Mouse (Mus musculus) liver, embryonic 15.5 days (tissue): ENCODE measurements around the gene Rhcg. TPM values are rescaled to one million over a fixed set of nuclear protein-coding genes. Genes with fewer than 3 reads are reported as not detected.
A peak's percentile ranks its signal among the peaks of the same experiment; 100 is the strongest.

Experiments used
- ATAC-seq: fragments of 200-750 bp; cut with Nextera tagmentation; 2 replicates; pipeline ENCODE4 v1.8.0; 2017; ENCODE audit warnings: moderate number of reproducible peaks, mild to moderate bottlenecking, moderate library complexity; ENCODE audit not compliant: insufficient read depth
- H3K27ac ChIP-seq: fragments of 300-500 bp; sonication (generic); replicated peaks from 2 replicates; pipeline ENCODE4 v1.5.1; 2015; ENCODE audit warnings: mild to moderate bottlenecking, inconsistent platforms
- H3K27me3 ChIP-seq: fragments of 300-500 bp; sonication (generic); 2 replicates; pipeline ENCODE4 v1.6.1; 2015; ENCODE audit warnings: mild to moderate bottlenecking, inconsistent platforms
- H3K36me3 ChIP-seq: fragments of 300-500 bp; sonication (generic); replicated peaks from 2 replicates; pipeline ENCODE4 v1.6.1; 2015; ENCODE audit warnings: moderate library complexity, mild to moderate bottlenecking, inconsistent platforms
- H3K4me1 ChIP-seq: fragments of 300-500 bp; sonication (generic); replicated peaks from 2 replicates; pipeline ENCODE4 v1.6.1; 2015; ENCODE audit warnings: inconsistent platforms
- H3K4me2 ChIP-seq: fragments of 300-500 bp; sonication (generic); 2 replicates; pipeline ENCODE4 v1.6.1; 2015; ENCODE audit warnings: moderate library complexity, mild to moderate bottlenecking, inconsistent platforms
- H3K4me3 ChIP-seq: fragments of 300-500 bp; sonication (generic); replicated peaks from 2 replicates; pipeline ENCODE4 v1.5.1; 2015; ENCODE audit warnings: mild to moderate bottlenecking, inconsistent platforms
- H3K9ac ChIP-seq: fragments of 300-500 bp; sonication (generic); 2 replicates; pipeline ENCODE4 v1.6.1; 2015; ENCODE audit warnings: moderate library complexity, mild to moderate bottlenecking, inconsistent platforms
- H3K9me3 ChIP-seq: fragments of 300-500 bp; sonication (generic); replicated peaks from 2 replicates; pipeline ENCODE4 v1.6.1; 2016; ENCODE audit warnings: inconsistent platforms
- WGBS: fragments of 180-500 bp; shearing (Covaris S2); methylation state at CpG from one replicate; pipeline ENCODE4 v1.1.7; 2015; ENCODE audit warnings: mixed read lengths; ENCODE audit not compliant: insufficient replicate concordance; 5-methylcytosine and 5-hydroxymethylcytosine counted together
- polyA plus RNA-seq: library from polyadenylated mRNA; unstranded; fragments of >200 nt; fragmentation: Nextera tagmentation; extraction: Ambion mirVana; gene quantifications from 2 replicates; pipeline ENCODE4 v1.2.1, GENCODE M21; 2015

Rhcg gene
- polyA plus RNA-seq, 1 experiment from 2014 or later, result 0.24 TPM

DNA sequence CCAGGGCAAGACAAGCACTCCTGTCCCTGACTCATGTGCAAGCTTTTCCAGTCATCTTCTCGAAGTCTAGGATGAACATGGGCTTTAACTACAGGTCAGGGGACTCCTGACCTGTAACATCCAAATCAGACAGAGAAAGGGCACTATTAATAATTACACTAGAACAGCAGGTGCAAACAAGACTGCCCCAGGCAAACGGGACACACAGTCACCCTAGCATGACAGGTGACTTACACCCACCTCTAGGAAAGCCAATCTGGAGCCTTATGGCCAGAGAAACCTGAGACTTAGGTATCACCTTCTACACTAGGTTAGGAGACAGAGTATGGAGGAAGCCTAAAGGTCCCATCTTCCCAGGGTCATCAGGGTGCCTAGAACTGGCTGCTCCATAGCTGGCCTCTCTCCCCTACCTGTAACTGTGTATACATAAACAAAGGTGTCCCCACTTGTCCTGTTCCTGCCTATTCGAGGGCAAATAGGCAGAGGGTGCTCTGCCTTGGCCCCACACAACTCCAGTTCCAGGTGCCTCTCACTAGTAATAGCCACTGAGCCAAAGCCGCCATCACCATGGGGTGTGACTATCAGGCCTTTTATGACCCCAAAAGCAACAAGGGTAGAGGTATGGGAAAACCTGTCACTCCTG is 10.9 kb upstream of the Rhcg start:
- H3K4me1 ChIP-seq, result 0 out of 2 replicates have a peak, but pooled peaks cover 3% of the 10 kb centered on the region
- 0 out of 2 replicates have a peak, but pooled peaks cover 6% of the 10 kb centered on the region for H3K27me3 ChIP-seq
- H3K9ac ChIP-seq, result no peak overlapping the region
- H3K4me2 ChIP-seq, result no peak overlapping the region
- H3K27ac ChIP-seq, result no peak overlapping the region
- no peaks in the 10 kb centered on the region for H3K36me3 ChIP-seq
- 42% methylated on average over 4 of the region's 4 CpGs for WGBS
- no peak for ATAC-seq
- no peak overlapping the region for H3K4me3 ChIP-seq
- no peaks in the 10 kb centered on the region for H3K9me3 ChIP-seq

DNA sequence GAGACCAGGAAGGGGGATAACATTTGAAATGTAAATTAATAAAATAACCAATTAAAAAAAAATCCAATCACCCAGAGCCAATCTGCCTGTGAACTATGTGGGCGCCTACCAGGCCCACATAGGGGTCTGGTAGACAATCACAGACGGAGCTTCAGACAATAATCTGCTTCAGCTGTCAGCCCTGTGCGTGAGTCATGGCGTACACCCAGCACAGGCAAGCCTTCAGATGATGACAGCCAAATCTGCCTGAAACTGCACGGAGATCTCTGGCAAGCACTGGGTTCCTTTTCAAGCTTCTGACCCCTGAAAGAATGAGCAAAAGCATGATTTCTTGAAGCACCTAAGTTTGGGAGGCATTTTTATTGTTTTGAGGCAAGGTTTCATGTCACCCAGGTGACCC is 8.7 kb upstream of the Rhcg start:
- Histone ChIP-seq H3K9ac (no peak overlapping the region), H3K9me3 (no peaks in the 10 kb centered on the region), H3K27me3 (peaks cover 6% of the 10 kb centered on the region; the same call in 1 of the 2 replicates), H3K4me2 (no peak overlapping the region), H3K4me3 (no peak overlapping the region), H3K4me1 (0 out of 2 replicates have a peak, but pooled peaks cover 3% of the 10 kb centered on the region), H3K27ac (no peak overlapping the region), H3K36me3 (no peaks in the 10 kb centered on the region)
- 68% methylated on average over 5 of the region's 5 CpGs for WGBS
- no peak for ATAC-seq

DNA sequence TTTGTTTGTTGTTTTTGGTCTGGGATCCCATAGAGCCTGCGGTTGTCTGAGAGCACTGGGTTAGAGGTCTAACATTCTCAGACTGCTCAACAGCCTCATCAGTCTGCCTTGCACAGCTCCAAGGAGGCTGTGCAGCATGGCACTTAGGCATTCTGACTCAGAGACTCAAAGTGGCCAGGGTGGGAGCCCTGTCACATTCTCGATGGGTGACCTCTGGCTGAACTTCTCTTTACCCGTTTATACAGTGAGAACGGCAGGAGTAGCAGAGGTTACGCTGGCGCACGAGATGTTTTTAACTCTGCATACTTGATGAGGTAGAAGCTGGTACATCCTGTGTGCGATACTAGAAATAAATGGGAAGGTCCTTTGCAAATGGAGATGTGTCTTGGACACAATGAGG is 5.6 kb upstream of the Rhcg start:
- no peak overlapping the region for H3K27ac ChIP-seq
- H3K9ac ChIP-seq, result no peak overlapping the region
- H3K36me3 ChIP-seq, result no peaks in the 10 kb centered on the region
- no peaks in the 10 kb centered on the region for H3K9me3 ChIP-seq
- H3K27me3 ChIP-seq, result peaks cover 21% of the 10 kb centered on the region
- no peak overlapping the region for H3K4me3 ChIP-seq
- H3K4me1 ChIP-seq, result 0 out of 2 replicates have a peak, but pooled peaks cover 3% of the 10 kb centered on the region
- ATAC-seq, result no peak
- no peak overlapping the region for H3K4me2 ChIP-seq
- WGBS, result 66% methylated on average over 8 of the region's 8 CpGs

DNA sequence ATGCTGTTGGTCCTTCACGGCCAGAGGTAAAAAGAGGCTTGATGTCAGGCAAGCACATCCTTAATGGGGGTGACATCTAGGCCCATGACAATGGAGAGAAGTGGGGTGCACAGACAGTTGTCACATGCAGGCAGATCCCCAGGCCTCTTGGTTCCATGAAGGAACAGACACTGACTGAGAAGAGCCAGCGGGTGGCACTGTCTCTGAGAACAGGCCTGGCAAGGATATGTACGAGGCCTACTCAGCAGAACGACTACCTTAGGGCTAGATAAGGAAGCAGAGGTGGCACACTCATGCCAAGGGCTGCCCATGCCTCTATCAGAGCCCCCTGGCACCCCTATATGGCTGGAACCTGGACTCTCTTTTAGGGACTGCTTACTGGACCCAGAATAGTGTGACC is 2.0 kb upstream of the Rhcg start:
- Histone ChIP-seq H3K27me3 (peaks cover 51% of the 10 kb centered on the region), H3K4me3 (no peak overlapping the region), H3K4me1 (no peaks in the 10 kb centered on the region), H3K4me2 (no peak overlapping the region), H3K9me3 (no peaks in the 10 kb centered on the region), H3K27ac (no peak overlapping the region), H3K9ac (no peak overlapping the region), H3K36me3 (no peaks in the 10 kb centered on the region)
- ATAC-seq, result no peak
- WGBS, result 34% methylated on average over 4 of the region's 4 CpGs

DNA sequence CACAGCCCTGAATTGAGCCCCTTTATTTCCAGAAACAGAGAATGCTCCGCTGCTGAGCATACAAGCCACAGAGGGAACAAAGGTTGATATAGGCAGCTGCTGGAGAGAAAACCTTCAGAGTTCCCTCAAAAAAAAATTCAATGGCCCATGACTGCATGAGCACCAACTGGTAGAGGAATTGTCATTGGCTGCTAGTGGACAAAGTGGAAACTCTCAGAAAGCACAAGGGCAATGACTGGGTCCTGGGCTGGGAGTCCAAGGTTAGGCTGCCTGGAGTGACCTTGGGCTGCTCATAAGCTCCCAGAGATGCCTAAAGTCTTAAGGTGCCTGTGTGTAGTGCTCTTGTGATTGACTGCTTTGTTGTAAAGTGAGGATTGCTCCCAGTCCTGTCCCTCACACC is 1.5 kb downstream of the Rhcg start:
- Histone ChIP-seq H3K9ac (no peak overlapping the region), H3K4me3 (no peak overlapping the region), H3K4me2 (no peak overlapping the region), H3K36me3 (no peaks in the 10 kb centered on the region), H3K9me3 (no peaks in the 10 kb centered on the region), H3K27ac (no peak overlapping the region), H3K27me3 (peaks cover 66% of the 10 kb centered on the region), H3K4me1 (no peaks in the 10 kb centered on the region)
- WGBS, result 49% methylated on average over 1 of the region's 1 CpGs
- no peak for ATAC-seq

DNA sequence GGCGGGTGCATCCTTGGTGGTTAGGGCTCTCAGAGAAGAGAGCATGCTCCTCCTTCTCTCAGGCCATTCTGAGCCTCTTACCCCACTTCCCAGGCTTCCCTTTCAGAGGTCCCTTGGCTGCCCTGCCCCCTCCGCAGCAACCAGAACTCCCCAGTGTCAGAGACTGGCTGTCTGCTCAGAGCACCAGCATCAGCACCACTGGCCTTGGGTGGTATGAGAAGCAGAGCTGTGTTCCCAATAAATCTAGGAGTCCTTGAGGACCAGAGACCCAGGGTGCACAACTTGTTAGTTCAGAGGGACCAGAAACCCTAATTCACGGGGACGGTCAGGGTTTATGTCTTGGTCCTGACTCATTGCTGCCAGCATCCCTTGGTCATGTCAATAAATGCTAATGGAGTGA is 2.4 kb downstream of the Rhcg start:
- WGBS, result 54% methylated on average over 4 of the region's 4 CpGs

DNA sequence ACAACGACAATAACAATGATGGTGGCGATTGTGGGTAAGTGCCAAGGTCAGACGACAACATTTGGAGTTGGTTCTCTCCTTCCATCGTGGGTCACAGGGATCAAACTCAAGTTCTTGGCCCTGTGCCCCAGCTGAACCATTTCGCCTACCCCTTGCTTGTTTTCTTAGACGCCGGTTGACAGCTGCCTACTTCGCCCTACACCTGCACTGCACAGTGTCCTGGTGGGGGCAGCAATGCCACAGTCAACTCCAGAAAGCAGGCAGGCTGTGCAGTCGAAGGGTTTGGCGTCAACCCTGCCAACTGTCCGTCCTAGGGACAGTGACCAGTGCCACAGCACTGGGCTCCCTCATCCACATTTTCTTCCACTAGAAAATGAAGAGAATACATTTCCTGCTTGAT is 4.1 kb downstream of the Rhcg start:
- H3K9ac ChIP-seq, result no peak overlapping the region
- peaks cover 60% of the 10 kb centered on the region for H3K27me3 ChIP-seq
- 49% methylated on average over 11 of the region's 11 CpGs for WGBS

More for the DNA sequence above, 2.4 kb downstream of the Rhcg start:
- no peak for ATAC-seq
- Histone ChIP-seq H3K4me3 (no peak overlapping the region), H3K4me1 (no peaks in the 10 kb centered on the region), H3K27me3 (peaks cover 66% of the 10 kb centered on the region), H3K9ac (no peak overlapping the region), H3K36me3 (no peaks in the 10 kb centered on the region), H3K9me3 (no peaks in the 10 kb centered on the region), H3K27ac (no peak overlapping the region), H3K4me2 (no peak overlapping the region)

DNA sequence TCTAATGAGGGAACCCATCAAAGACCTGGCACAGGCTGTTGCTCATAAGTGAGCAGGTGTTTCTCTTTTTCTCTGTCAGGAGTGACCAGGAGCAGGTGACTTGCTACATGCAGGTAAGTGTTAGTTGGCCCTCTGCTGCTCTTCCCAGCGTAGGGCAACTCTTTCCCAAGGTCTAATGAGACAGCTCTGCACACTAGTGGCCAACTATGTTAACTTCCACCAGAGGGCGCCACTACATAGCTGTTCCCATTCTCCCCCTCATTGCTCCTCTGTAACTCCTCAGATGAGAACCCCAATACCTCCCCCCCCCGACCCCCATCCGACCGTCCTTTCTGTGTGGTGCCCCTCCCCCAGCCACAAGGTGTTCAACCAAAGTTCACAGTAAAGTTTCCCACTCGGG is 4.7 kb downstream of the Rhcg start:
- H3K27me3 ChIP-seq, result peaks cover 60% of the 10 kb centered on the region
- no peak overlapping the region for H3K4me3 ChIP-seq
- H3K9me3 ChIP-seq, result no peaks in the 10 kb centered on the region
- WGBS, result 12% methylated on average over 6 of the region's 6 CpGs
- no peaks in the 10 kb centered on the region for H3K4me1 ChIP-seq
- no peak overlapping the region for H3K4me2 ChIP-seq
- no peaks in the 10 kb centered on the region for H3K36me3 ChIP-seq
- H3K27ac ChIP-seq, result no peak overlapping the region
- no peak for ATAC-seq
- no peak overlapping the region for H3K9ac ChIP-seq

More for the DNA sequence above, 4.1 kb downstream of the Rhcg start:
- Histone ChIP-seq H3K27ac (no peak overlapping the region), H3K36me3 (no peaks in the 10 kb centered on the region), H3K4me3 (no peak overlapping the region), H3K4me2 (no peak overlapping the region), H3K4me1 (no peaks in the 10 kb centered on the region), H3K9me3 (no peaks in the 10 kb centered on the region)
- no peak for ATAC-seq

DNA sequence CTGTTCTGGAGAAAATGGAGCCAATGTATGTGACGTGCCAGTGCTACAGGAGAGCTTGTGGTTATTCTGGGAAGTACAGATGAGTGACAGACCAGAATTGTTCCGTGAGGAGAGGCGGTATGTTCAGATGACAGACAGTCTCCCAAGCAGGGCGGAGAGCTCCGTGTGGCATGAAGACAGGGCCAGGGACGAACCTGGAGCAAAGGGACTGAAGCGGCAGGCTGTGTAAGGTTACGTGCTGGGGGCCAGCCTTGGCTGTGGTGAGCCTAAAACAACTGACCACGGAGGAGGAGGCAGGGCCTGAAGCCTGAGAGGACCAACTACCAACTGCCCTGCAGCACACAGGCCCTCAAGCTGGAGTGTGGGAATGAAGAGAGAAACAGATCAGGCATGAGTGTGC is 5.6 kb downstream of the Rhcg start:
- H3K4me1 ChIP-seq, result no peaks in the 10 kb centered on the region; the same call in 1 of the 2 replicates
- no peak overlapping the region for H3K27ac ChIP-seq
- H3K27me3 ChIP-seq, result peaks cover 60% of the 10 kb centered on the region
- H3K9ac ChIP-seq, result no peak overlapping the region
- no peak overlapping the region for H3K4me2 ChIP-seq
- no peaks in the 10 kb centered on the region for H3K9me3 ChIP-seq
- H3K4me3 ChIP-seq, result no peak overlapping the region
- H3K36me3 ChIP-seq, result no peaks in the 10 kb centered on the region
- no peak for ATAC-seq
- 62% methylated on average over 9 of the region's 9 CpGs for WGBS

DNA sequence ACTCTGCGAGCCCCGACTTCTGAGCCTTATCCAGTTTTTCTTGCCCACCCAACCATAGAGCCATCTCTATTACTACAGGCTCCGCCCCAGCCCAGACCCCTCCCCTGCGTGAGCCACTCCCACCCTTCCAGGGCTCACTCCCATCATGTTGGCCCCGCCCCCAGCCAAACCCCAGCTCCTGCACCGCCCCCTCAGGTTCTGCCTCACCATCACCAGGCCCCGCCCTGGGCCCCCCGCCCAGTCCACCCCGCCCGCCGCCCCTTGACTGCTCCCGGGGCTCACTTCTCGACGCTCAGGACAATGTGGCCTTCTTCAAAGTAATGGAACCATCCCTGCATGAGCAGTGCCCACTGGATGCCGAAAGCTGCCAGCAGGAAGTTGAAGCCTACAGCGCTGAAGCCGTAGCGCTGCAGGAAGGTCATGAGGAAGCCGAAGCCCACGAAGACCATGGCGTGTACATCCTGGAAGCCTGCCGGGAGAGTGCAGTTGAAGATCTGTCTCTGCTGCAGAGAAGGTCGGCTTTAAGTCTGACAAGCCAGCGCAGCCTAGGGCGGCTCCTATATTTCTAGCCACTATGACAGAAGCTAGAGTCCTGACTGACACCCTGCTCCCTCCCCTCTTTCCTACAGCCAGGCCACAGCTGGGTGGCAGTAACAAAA is 10.1 kb downstream of the Rhcg start:
- no peak overlapping the region for H3K27ac ChIP-seq
- H3K36me3 ChIP-seq, result no peaks in the 10 kb centered on the region
- WGBS, result 3% methylated on average over 25 of the region's 25 CpGs
- peak overlapping the region; percentile 52 for H3K4me2 ChIP-seq
- H3K27me3 ChIP-seq, result peaks cover 59% of the 10 kb centered on the region
- H3K4me3 ChIP-seq, result 0 out of 2 replicates have a peak overlapping the region, but pooled peaks have one; percentile 21
- ATAC-seq, result peak; percentile 18; the same call in 1 of the 2 replicates
- no peaks in the 10 kb centered on the region; the same call in 1 of the 2 replicates for H3K4me1 ChIP-seq
- H3K9ac ChIP-seq, result no peak overlapping the region
- no peaks in the 10 kb centered on the region for H3K9me3 ChIP-seq

DNA sequence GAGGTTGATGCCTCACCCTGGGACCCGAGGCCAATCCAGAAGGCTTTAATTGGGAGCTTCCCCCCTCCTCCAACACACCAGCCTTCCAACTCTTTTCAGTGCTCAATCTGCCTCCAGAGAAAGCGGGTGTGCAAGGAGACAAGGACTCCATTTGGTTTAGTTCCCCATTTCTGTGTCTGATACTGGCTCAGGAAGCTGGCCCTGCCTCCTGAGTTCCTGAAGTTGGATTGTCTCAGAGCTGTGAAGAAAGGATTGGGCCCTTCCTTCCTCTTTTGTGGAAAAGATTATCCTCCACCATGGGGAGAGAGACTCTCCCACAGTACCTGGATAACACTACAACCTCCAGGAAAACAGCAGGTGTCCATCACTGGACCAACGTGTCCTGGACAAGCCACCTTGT is 10.7 kb downstream of the Rhcg start:
- H3K27ac ChIP-seq, result no peak overlapping the region
- no peaks in the 10 kb centered on the region for H3K36me3 ChIP-seq
- H3K9ac ChIP-seq, result no peak overlapping the region
- ATAC-seq, result no peak
- no peak overlapping the region for H3K4me3 ChIP-seq
- H3K4me1 ChIP-seq, result no peaks in the 10 kb centered on the region; the same call in 1 of the 2 replicates
- no peaks in the 10 kb centered on the region for H3K9me3 ChIP-seq
- 12% methylated on average over 3 of the region's 3 CpGs for WGBS
- no peak overlapping the region for H3K4me2 ChIP-seq
- peaks cover 59% of the 10 kb centered on the region for H3K27me3 ChIP-seq
